Mouse (Mus musculus) midbrain, embryonic 16.5 days (tissue): ENCODE data around the gene Atg2b. TPM values are rescaled to one million over a fixed set of nuclear protein-coding genes. Genes with fewer than 3 reads are reported as not detected.

Source experiments
- ATAC-seq: fragments of 200-750 bp; cut with Nextera tagmentation; 2 replicates; pipeline ENCODE4 v1.8.0; 2017; ENCODE audit warnings: moderate TSS enrichment
- H3K27ac ChIP-seq: fragments of 300-500 bp; sonication (generic); 2 replicates; pipeline ENCODE4 v1.5.1; 2014; ENCODE audit warnings: mild to moderate bottlenecking, low read length, mixed read lengths
- H3K27me3 ChIP-seq: fragments of 300-500 bp; sonication (generic); 2 replicates; pipeline ENCODE4 v1.6.1; 2014; ENCODE audit warnings: low read depth, low read length, mixed read lengths; ENCODE audit not compliant: control insufficient read depth, insufficient read depth
- H3K36me3 ChIP-seq: fragments of 300-500 bp; sonication (generic); 2 replicates; pipeline ENCODE4 v1.6.1; 2014; ENCODE audit warnings: mild to moderate bottlenecking, low read length, moderate library complexity, mixed read lengths; ENCODE audit not compliant: control insufficient read depth, insufficient read depth
- H3K4me1 ChIP-seq: fragments of 300-500 bp; sonication (generic); 2 replicates; pipeline ENCODE4 v1.6.1; 2014; ENCODE audit warnings: mild to moderate bottlenecking, low read length, mixed read lengths; ENCODE audit not compliant: control insufficient read depth, insufficient read depth
- H3K4me2 ChIP-seq: fragments of 300-500 bp; sonication (generic); 2 replicates; pipeline ENCODE4 v1.6.1; 2014; ENCODE audit warnings: mild to moderate bottlenecking, low read length, mixed read lengths
- H3K4me3 ChIP-seq: fragments of 300-500 bp; sonication (generic); 2 replicates; pipeline ENCODE4 v1.5.1; 2014; ENCODE audit warnings: low read depth, mild to moderate bottlenecking, low read length, moderate library complexity, mixed read lengths
- H3K9ac ChIP-seq: fragments of 300-500 bp; sonication (generic); 2 replicates; pipeline ENCODE4 v1.6.1; 2014; ENCODE audit warnings: low read depth, low read length, mixed read lengths
- H3K9me3 ChIP-seq: fragments of 300-500 bp; sonication (generic); replicated peaks from 2 replicates; pipeline ENCODE4 v1.6.1; 2014; ENCODE audit warnings: mild to moderate bottlenecking, low read length, mixed read lengths; ENCODE audit not compliant: control insufficient read depth, poor library complexity, severe bottlenecking
- WGBS: fragments of 180-500 bp; shearing (Covaris S2); extraction: QIAGEN DNeasy Blood & Tissue Kit; methylation state at CpG from one replicate; pipeline ENCODE4 v1.1.7; 2014; 5-methylcytosine and 5-hydroxymethylcytosine counted together
- polyA plus RNA-seq: library from polyadenylated mRNA; unstranded; fragments of >200 nt; fragmentation: Nextera tagmentation; extraction: Ambion mirVana; gene quantifications from 2 replicates; pipeline ENCODE4 v1.2.1, GENCODE M21; 2015

The Atg2b gene
- polyA plus RNA-seq, 1 experiment from 2014 or later: 14.0 TPM

GRCm38 (mm10) chr12:105689435-105689834, 4.4 kb upstream of the Atg2b start:
- Histone ChIP-seq H3K4me1 (peaks cover 12% of the 10 kb centered on the region), H3K36me3 (peaks cover 9% of the 10 kb centered on the region), H3K4me2 (no peak overlapping the region), H3K9me3 (no peaks in the 10 kb centered on the region), H3K4me3 (no peak overlapping the region), H3K27me3 (no peaks in the 10 kb centered on the region), H3K9ac (no peak overlapping the region), H3K27ac (no peak overlapping the region)
- no peak for ATAC-seq
- WGBS: 94% methylated on average over 13 of the region's 13 CpGs

- Histone ChIP-seq H3K9ac (no peak overlapping the region), H3K27me3 (no peaks in the 10 kb centered on the region), H3K36me3 (peaks cover 4% of the 10 kb centered on the region), H3K4me1 (peaks cover 16% of the 10 kb centered on the region), H3K4me2 (no peak overlapping the region), H3K9me3 (no peaks in the 10 kb centered on the region), H3K4me3 (no peak overlapping the region), H3K27ac (no peak overlapping the region)
- ATAC-seq: no peak
- 92% methylated on average over 4 of the region's 4 CpGs for WGBS
Measured at GRCm38 (mm10) chr12:105688546-105688945, 3.5 kb upstream of the Atg2b start.

- Histone ChIP-seq H3K36me3 (peaks cover 4% of the 10 kb centered on the region), H3K4me2 (no peak overlapping the region), H3K9me3 (no peaks in the 10 kb centered on the region), H3K4me3 (no peak overlapping the region), H3K9ac (no peak overlapping the region), H3K27me3 (no peaks in the 10 kb centered on the region), H3K4me1 (peaks cover 28% of the 10 kb centered on the region), H3K27ac (no peak overlapping the region)
- ATAC-seq: no peak
- 91% methylated on average over 4 of the region's 4 CpGs for WGBS
Measured at GRCm38 (mm10) chr12:105687416-105687815, 2.4 kb upstream of the Atg2b start.

- Histone ChIP-seq H3K4me2 (peak overlapping the region; percentile 71), H3K4me3 (no peak overlapping the region), H3K9me3 (no peaks in the 10 kb centered on the region), H3K27ac (no peak overlapping the region), H3K9ac (no peak overlapping the region), H3K27me3 (no peaks in the 10 kb centered on the region), H3K36me3 (peaks cover 4% of the 10 kb centered on the region), H3K4me1 (peaks cover 32% of the 10 kb centered on the region)
- 95% methylated on average over 3 of the region's 3 CpGs for WGBS
- ATAC-seq: no peak
Measured at GRCm38 (mm10) chr12:105686791-105687190, 1.8 kb upstream of the Atg2b start.

GRCm38 (mm10) chr12:105683933-105684901, 794 bp downstream of the Atg2b start, which contains the start of gene Gskip:
Gene Gskip (plus strand): TSS chr12:105684829.
- no peaks in the 10 kb centered on the region for H3K36me3 ChIP-seq
- peak within 1 kb of the TSS; percentile 97 for H3K4me3 ChIP-seq
- WGBS: under 1% methylated on average over 41 of the region's 41 CpGs
- no peaks in the 10 kb centered on the region for H3K9me3 ChIP-seq
- peak within 1 kb of the TSS; percentile 95 for H3K27ac ChIP-seq
- peak within 1 kb of the TSS; percentile 84 for H3K4me2 ChIP-seq
- H3K9ac ChIP-seq: peak within 1 kb of the TSS; percentile 90
- H3K4me1 ChIP-seq: peaks cover 32% of the 10 kb centered on the region
- no peaks in the 10 kb centered on the region for H3K27me3 ChIP-seq
- ATAC-seq: peak; percentile 73

GRCm38 (mm10) chr12:105678762-105679161, 6.2 kb downstream of the Atg2b start:
- Histone ChIP-seq H3K36me3 (peaks cover 6% of the 10 kb centered on the region; the same call in 1 of the 2 replicates), H3K27me3 (no peaks in the 10 kb centered on the region), H3K4me1 (peaks cover 17% of the 10 kb centered on the region), H3K4me3 (no peak overlapping the region), H3K4me2 (no peak overlapping the region), H3K9ac (no peak overlapping the region), H3K9me3 (no peaks in the 10 kb centered on the region), H3K27ac (no peak overlapping the region)
- no peak for ATAC-seq
- 96% methylated on average over 3 of the region's 3 CpGs for WGBS

- H3K4me2 ChIP-seq: no peak overlapping the region
- H3K4me3 ChIP-seq: no peak overlapping the region
- no peak overlapping the region for H3K27ac ChIP-seq
- H3K36me3 ChIP-seq: peaks cover 12% of the 10 kb centered on the region; the same call in 1 of the 2 replicates
- no peaks in the 10 kb centered on the region for H3K9me3 ChIP-seq
- peaks cover 12% of the 10 kb centered on the region for H3K4me1 ChIP-seq
- WGBS: 90% methylated on average over 7 of the region's 7 CpGs
- no peak for ATAC-seq
- no peaks in the 10 kb centered on the region for H3K27me3 ChIP-seq
- no peak overlapping the region for H3K9ac ChIP-seq
Measured at GRCm38 (mm10) chr12:105678211-105678610, 6.8 kb downstream of the Atg2b start.

GRCm38 (mm10) chr12:105676274-105676673, 8.7 kb downstream of the Atg2b start:
- peaks cover 16% of the 10 kb centered on the region for H3K36me3 ChIP-seq
- H3K27me3 ChIP-seq: no peaks in the 10 kb centered on the region
- H3K9ac ChIP-seq: no peak overlapping the region
- no peak for ATAC-seq
- no peaks in the 10 kb centered on the region for H3K9me3 ChIP-seq
- whole genome bisulfite sequencing: 91% methylated on average over 8 of the region's 8 CpGs
- no peak overlapping the region for H3K4me3 ChIP-seq
- no peak overlapping the region for H3K27ac ChIP-seq
- no peak overlapping the region for H3K4me2 ChIP-seq
- no peaks in the 10 kb centered on the region for H3K4me1 ChIP-seq

GRCm38 (mm10) chr12:105655850-105656249, 29.2 kb downstream of the Atg2b start:
- Histone ChIP-seq H3K4me2 (no peak overlapping the region), H3K27ac (no peak overlapping the region), H3K27me3 (no peaks in the 10 kb centered on the region), H3K9ac (no peak overlapping the region), H3K9me3 (no peaks in the 10 kb centered on the region), H3K36me3 (peaks cover 57% of the 10 kb centered on the region), H3K4me3 (no peak overlapping the region), H3K4me1 (no peaks in the 10 kb centered on the region)
- no peak for ATAC-seq
- WGBS: 93% methylated on average over 7 of the region's 7 CpGs
